Mouse (Mus musculus): ENCODE measurements around the gene Lgi1.

DNA sequence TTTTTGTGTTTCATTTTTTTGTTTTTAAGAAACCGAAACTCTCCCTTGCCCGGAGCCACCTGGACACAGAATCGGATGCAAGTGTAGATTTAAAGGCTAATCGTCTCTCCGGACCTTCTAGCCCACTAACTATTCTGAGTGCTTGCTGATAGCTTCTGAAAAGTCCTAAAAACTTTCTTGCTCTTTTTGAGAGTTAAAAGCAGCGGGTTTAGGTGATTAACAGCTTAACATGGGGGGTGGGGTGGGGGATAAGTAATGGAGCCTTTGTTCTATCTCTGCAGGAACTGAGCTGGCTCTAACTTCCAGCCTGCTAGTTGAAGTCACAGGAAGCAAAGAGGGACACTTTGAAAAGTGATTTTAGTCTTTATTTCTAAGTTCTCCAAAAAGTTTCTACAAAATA lies 24.2 kb downstream of the Lgi1 start:
- no peak for TF ChIP-seq CTCF (IDR thresholded peaks at IDR 0.05; ENCODE audit: low read depth, low read length)
- TF ChIP-seq GATA1 (IDR thresholded peaks at IDR 0.05; ENCODE audit: borderline replicate concordance, low read length), result no peak
- no peak for TF ChIP-seq POLR2AphosphoS5 (IDR thresholded peaks at IDR 0.05; ENCODE audit: insufficient replicate concordance, low read depth, low read length)
- TF ChIP-seq TAL1 (conservative IDR thresholded peaks at IDR 0.05; ENCODE audit: low read depth, low read length), result no peak
- TF ChIP-seq GATA2 (IDR thresholded peaks at IDR 0.05; ENCODE audit: borderline replicate concordance, low read depth, low read length), result no peak

Measured in G1E (cell line).